Mouse (Mus musculus): ENCODE measurements around the gene 4930572O03Rik. TPM values are rescaled to one million over a fixed set of nuclear protein-coding genes. Genes with fewer than 3 reads are reported as not detected.
A peak's percentile ranks its signal among the peaks of the same experiment; 100 is the strongest.
"Not testable (repeated sequence)": the region's sequence is repeated elsewhere in the genome, so short reads cannot be mapped to it uniquely, and the experiment has no call there.

Gene 4930572O03Rik
- total and polyA plus RNA-seq, 2 experiments, result not detected

DNA sequence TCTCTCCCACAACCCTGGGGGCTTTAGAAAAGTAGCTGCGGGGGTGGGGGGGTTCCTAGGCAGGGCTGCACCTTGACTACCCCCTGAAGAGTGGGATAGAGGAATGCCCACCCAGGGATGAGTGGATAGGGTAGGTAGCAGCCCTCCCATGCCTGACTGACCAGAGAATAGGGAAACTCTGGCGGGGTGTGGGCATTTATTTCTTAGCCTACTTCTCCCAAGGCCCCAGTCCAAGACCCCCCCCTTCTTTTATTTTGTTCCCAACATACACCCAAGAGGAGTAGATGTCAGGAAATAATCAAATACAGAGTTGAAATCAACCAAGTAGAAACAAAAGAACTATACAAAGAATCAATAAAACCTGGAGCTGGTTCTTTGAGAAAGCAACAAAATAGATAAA is 19.2 kb downstream of the 4930572O03Rik start:
- 51% methylated on average over 2 of the region's 2 CpGs for WGBS
- not testable (repeated sequence) for H3K27ac ChIP-seq (replicated peaks; ENCODE audit: insufficient read depth, low read depth, low read length)

DNA sequence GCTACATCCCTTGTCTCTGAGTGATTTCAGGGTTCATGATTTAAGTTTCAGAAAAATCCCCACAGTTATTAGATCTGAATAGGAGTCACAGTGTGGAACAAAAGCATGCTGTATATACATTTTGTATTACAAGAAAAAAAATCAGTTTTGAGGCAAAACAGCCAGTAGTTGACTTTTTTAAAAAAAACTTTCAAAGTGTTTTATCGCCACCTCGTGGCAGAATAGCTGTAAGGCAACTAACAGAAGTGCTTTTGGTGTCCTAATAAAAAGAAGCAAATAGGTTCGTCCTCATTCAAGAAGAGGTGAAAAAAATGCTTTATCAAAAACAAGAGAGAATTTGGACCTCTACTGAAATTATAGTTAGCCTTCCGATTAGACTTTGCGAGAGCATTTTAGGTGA is 26.8 kb downstream of the 4930572O03Rik start:
- not testable (repeated sequence) for H3K79me2 ChIP-seq (ENCODE audit: control insufficient read depth, insufficient read depth, low read length); H3K4me3 ChIP-seq (ENCODE audit: insufficient read depth, low read depth, low read length); H3K9ac ChIP-seq (ENCODE audit: low read depth, low read length); DNase-seq (ENCODE audit: extremely low read depth, low read depth, low spot score); H3K27ac ChIP-seq (replicated peaks; ENCODE audit: insufficient read depth, low read depth, low read length); H3K4me1 ChIP-seq (ENCODE audit: control insufficient read depth, insufficient read depth, low read length); H3K27me3 ChIP-seq (ENCODE audit: control insufficient read depth, insufficient read depth, low read length); H3K36me3 ChIP-seq (ENCODE audit: control insufficient read depth, insufficient read depth, low read length)
- WGBS, result 28% methylated on average over 5 of the region's 5 CpGs

More for the DNA sequence above, 19.2 kb downstream of the 4930572O03Rik start:
- not testable (repeated sequence) for H3K27me3 ChIP-seq (ENCODE audit: control insufficient read depth, insufficient read depth, low read length); DNase-seq (ENCODE audit: extremely low read depth, low read depth, low spot score); H3K4me3 ChIP-seq (ENCODE audit: insufficient read depth, low read depth, low read length); H3K79me2 ChIP-seq (ENCODE audit: control insufficient read depth, insufficient read depth, low read length); H3K4me1 ChIP-seq (ENCODE audit: control insufficient read depth, insufficient read depth, low read length); H3K9ac ChIP-seq (ENCODE audit: low read depth, low read length); H3K36me3 ChIP-seq (ENCODE audit: control insufficient read depth, insufficient read depth, low read length)

GRCm38 (mm10) chr5:15628136-15628535 is 28.7 kb downstream of the 4930572O03Rik start:
- WGBS, result 22% methylated on average over 1 of the region's 1 CpGs
- H3K27me3 ChIP-seq (ENCODE audit: control insufficient read depth, insufficient read depth, low read length); H3K4me1 ChIP-seq (ENCODE audit: control insufficient read depth, insufficient read depth, low read length): not testable (repeated sequence)

DNA sequence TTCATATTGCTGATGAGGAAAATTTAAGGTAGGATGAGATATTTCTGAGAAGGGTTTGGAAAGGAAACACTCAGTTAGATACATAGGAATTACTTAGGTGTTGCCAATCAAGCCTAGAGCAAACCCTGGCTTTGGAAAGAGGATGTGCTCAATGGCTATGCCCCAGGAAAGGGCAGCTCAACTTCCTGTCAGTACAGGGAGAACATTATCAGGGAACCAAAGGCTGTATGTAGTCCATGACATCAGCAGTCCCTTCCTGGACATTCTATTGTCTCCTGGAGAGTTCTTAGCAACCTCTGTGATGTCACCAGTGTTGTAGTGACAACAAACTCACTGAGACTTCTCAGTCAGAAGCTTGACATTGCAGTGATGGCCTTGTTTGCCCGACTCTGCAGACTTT is 38.1 kb downstream of the 4930572O03Rik start, which contains the start of gene Speer4d:
TSS of gene Speer4d (plus strand) at position 301 of the 400 bp plus-strand sequence.
- WGBS, result 35% methylated on average over 1 of the region's 1 CpGs
- not testable (repeated sequence) for H3K9ac ChIP-seq (ENCODE audit: low read depth, low read length); DNase-seq (ENCODE audit: extremely low read depth, low read depth, low spot score); H3K36me3 ChIP-seq (ENCODE audit: control insufficient read depth, insufficient read depth, low read length); H3K79me2 ChIP-seq (ENCODE audit: control insufficient read depth, insufficient read depth, low read length); H3K4me3 ChIP-seq (ENCODE audit: insufficient read depth, low read depth, low read length); H3K27ac ChIP-seq (replicated peaks; ENCODE audit: insufficient read depth, low read depth, low read length); H3K27me3 ChIP-seq (ENCODE audit: control insufficient read depth, insufficient read depth, low read length); H3K4me1 ChIP-seq (ENCODE audit: control insufficient read depth, insufficient read depth, low read length)

More at GRCm38 (mm10) chr5:15628136-15628535, 28.7 kb downstream of the 4930572O03Rik start:
- not testable (repeated sequence) for H3K79me2 ChIP-seq (ENCODE audit: control insufficient read depth, insufficient read depth, low read length); H3K4me3 ChIP-seq (ENCODE audit: insufficient read depth, low read depth, low read length); H3K9ac ChIP-seq (ENCODE audit: low read depth, low read length); H3K36me3 ChIP-seq (ENCODE audit: control insufficient read depth, insufficient read depth, low read length); H3K27ac ChIP-seq (replicated peaks; ENCODE audit: insufficient read depth, low read depth, low read length); DNase-seq (ENCODE audit: extremely low read depth, low read depth, low spot score)
- TF ChIP-seq CTCF (IDR thresholded peaks at IDR 0.05; ENCODE audit: low read depth, low read length), result peak; percentile 4; the same call in 1 of the 2 replicates

- H3K27ac ChIP-seq (replicated peaks; ENCODE audit: insufficient read depth, low read depth, low read length); H3K9ac ChIP-seq (ENCODE audit: low read depth, low read length); H3K4me1 ChIP-seq (ENCODE audit: control insufficient read depth, insufficient read depth, low read length); H3K36me3 ChIP-seq (ENCODE audit: control insufficient read depth, insufficient read depth, low read length); H3K4me3 ChIP-seq (ENCODE audit: insufficient read depth, low read depth, low read length); DNase-seq (ENCODE audit: extremely low read depth, low read depth, low spot score); H3K27me3 ChIP-seq (ENCODE audit: control insufficient read depth, insufficient read depth, low read length); H3K79me2 ChIP-seq (ENCODE audit: control insufficient read depth, insufficient read depth, low read length): not testable (repeated sequence)
- 70% methylated on average over 3 of the region's 3 CpGs for WGBS
Observed at GRCm38 (mm10) chr5:15616195-15616594, 40.7 kb downstream of the 4930572O03Rik start.

DNA sequence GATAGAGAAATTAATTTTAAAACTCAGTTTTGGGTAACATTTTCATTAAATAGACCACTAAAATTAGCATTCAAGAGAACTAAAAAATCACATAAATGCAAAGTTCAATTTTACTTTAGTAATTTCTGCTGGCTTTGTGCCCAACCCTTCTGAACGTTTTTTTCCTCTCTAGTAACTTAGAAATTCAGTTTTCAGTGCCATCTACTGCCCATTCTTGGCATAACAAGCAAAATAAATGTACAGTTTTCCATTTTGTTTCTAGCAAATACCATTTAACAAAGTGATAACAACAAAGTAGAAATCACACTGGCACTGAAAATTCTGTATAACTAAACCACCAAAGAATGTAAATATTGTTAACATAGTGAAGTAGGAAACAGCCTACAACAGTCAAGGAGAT is 46.2 kb downstream of the 4930572O03Rik start:
- peak; percentile 26; the same call in 1 of the 2 replicates for TF ChIP-seq CTCF (IDR thresholded peaks at IDR 0.05; ENCODE audit: low read depth, low read length)
- not testable (repeated sequence) for H3K4me1 ChIP-seq (ENCODE audit: control insufficient read depth, insufficient read depth, low read length); H3K27ac ChIP-seq (replicated peaks; ENCODE audit: insufficient read depth, low read depth, low read length); H3K79me2 ChIP-seq (ENCODE audit: control insufficient read depth, insufficient read depth, low read length); H3K9ac ChIP-seq (ENCODE audit: low read depth, low read length); H3K27me3 ChIP-seq (ENCODE audit: control insufficient read depth, insufficient read depth, low read length); H3K4me3 ChIP-seq (ENCODE audit: insufficient read depth, low read depth, low read length); H3K36me3 ChIP-seq (ENCODE audit: control insufficient read depth, insufficient read depth, low read length)
- 1% methylated on average over 1 of the region's 1 CpGs for WGBS
- DNase-seq (ENCODE audit: extremely low read depth, low read depth, low spot score), result peak; percentile 12

GRCm38 (mm10) chr5:15606677-15607076 is 50.2 kb downstream of the 4930572O03Rik start:
- not testable (repeated sequence) for H3K4me1 ChIP-seq (ENCODE audit: control insufficient read depth, insufficient read depth, low read length); H3K79me2 ChIP-seq (ENCODE audit: control insufficient read depth, insufficient read depth, low read length); DNase-seq (ENCODE audit: extremely low read depth, low read depth, low spot score); H3K36me3 ChIP-seq (ENCODE audit: control insufficient read depth, insufficient read depth, low read length); H3K27me3 ChIP-seq (ENCODE audit: control insufficient read depth, insufficient read depth, low read length); H3K27ac ChIP-seq (replicated peaks; ENCODE audit: insufficient read depth, low read depth, low read length); H3K9ac ChIP-seq (ENCODE audit: low read depth, low read length); H3K4me3 ChIP-seq (ENCODE audit: insufficient read depth, low read depth, low read length)
- 61% methylated on average over 6 of the region's 6 CpGs for WGBS

GRCm38 (mm10) chr5:15603585-15603984 is 53.3 kb downstream of the 4930572O03Rik start:
- not testable (repeated sequence) for H3K79me2 ChIP-seq (ENCODE audit: control insufficient read depth, insufficient read depth, low read length); H3K36me3 ChIP-seq (ENCODE audit: control insufficient read depth, insufficient read depth, low read length); DNase-seq (ENCODE audit: extremely low read depth, low read depth, low spot score); H3K9ac ChIP-seq (ENCODE audit: low read depth, low read length); H3K27me3 ChIP-seq (ENCODE audit: control insufficient read depth, insufficient read depth, low read length); H3K4me3 ChIP-seq (ENCODE audit: insufficient read depth, low read depth, low read length); H3K27ac ChIP-seq (replicated peaks; ENCODE audit: insufficient read depth, low read depth, low read length); H3K4me1 ChIP-seq (ENCODE audit: control insufficient read depth, insufficient read depth, low read length)
- 72% methylated on average over 8 of the region's 8 CpGs for WGBS

Measured in liver, adult 2 months (tissue).